Comparison of ENCODE assay signal across 13 mouse cellular contexts in the genomic region with DNA sequence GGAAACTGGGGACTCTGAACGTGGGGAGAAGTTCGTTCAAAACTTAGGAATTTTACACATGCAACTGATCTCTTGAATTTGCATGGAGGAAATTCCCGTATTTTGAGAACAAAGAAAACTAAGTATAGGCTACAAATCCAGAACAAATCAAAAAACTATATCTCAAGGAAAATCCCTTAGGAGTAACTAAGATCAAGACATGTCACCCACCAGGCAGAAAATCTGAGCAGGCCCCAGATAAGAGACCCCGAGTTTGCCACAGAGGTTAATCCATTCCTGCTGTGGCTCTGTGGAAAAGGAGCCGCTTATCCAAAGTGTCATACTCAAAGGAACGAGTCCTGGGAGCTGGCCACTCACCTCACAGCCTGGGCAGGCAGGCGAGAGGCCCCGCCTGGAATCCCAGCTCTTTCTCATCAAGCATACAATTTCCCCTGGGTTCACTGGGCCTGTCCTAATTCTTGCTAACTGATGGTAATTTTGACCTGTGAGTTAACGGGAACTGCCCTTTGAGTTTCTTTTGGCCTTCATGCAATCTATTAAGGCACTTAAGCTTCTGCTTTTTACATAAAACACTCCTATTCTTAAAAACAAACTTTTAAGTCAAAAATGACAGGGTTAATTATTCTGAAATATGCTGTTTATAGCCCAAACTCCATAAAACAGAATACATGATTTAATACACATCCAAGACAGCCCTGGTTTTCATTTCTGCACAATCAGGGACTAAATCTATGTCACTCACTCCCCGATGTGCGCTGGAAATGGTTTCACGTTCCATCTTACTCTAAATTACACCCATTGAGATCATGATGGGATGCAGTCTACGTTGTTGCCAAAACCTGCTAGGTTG.
DNase-seq lines count a peak whose midpoint lies in the region; ATAC-seq and TF ChIP-seq lines count a peak whose summit lies in the region.
"Had no signal": no experiment of that assay in that cellular context is flagged by ENCODE, and none has a peak within 500 bp of the region (broad histone marks: within the 10 kb centered on the region; RNA-seq: fewer than 3 reads in every experiment).

No protein-coding gene starts in this region.

- H3K9ac ChIP-seq in liver, adult 2 months (ENCODE audit: low read depth, low read length): no peak overlapping the region
- H3K9ac ChIP-seq in liver, embryonic 12.5 days: no peak overlapping the region
- H3K9ac ChIP-seq: embryonic facial prominence, embryonic 15.5 days; midbrain, embryonic 12.5 days had no signal

- H3K36me3 ChIP-seq in liver, adult 2 months (ENCODE audit: control insufficient read depth, insufficient read depth, low read length): no peaks in the 10 kb centered on the region
- H3K36me3 ChIP-seq in liver, embryonic 12.5 days: no peaks in the 10 kb centered on the region
- no peaks in the 10 kb centered on the region for H3K36me3 ChIP-seq in limb, embryonic 10.5 days
- H3K36me3 ChIP-seq: embryonic facial prominence, embryonic 15.5 days; midbrain, embryonic 12.5 days had no signal

- TF ChIP-seq CTCF in liver, adult 2 months (IDR thresholded peaks at IDR 0.05; ENCODE audit: low read depth, low read length): no peak

- peak overlapping the region; percentile 15; the same call in 1 of the 2 replicates for H3K27ac ChIP-seq in liver, adult 2 months (replicated peaks; ENCODE audit: insufficient read depth, low read depth, low read length)
- no peak overlapping the region for H3K27ac ChIP-seq in liver, embryonic 12.5 days
- H3K27ac ChIP-seq in limb, embryonic 10.5 days: peak overlapping the region; percentile 77
- H3K27ac ChIP-seq: midbrain, embryonic 12.5 days had no signal

- ATAC-seq in liver, embryonic 12.5 days: no peak
- ATAC-seq: Patski had no signal

- no peak overlapping the region for H3K4me3 ChIP-seq in liver, adult 2 months (ENCODE audit: insufficient read depth, low read depth, low read length)
- H3K4me3 ChIP-seq in liver, embryonic 12.5 days: no peak overlapping the region
- H3K4me3 ChIP-seq in limb, embryonic 10.5 days: no peak overlapping the region
- H3K4me3 ChIP-seq: embryonic facial prominence, embryonic 15.5 days; midbrain, embryonic 12.5 days had no signal

- no peaks in the 10 kb centered on the region for H3K79me2 ChIP-seq in liver, adult 2 months (ENCODE audit: control insufficient read depth, insufficient read depth, low read length)

- peaks cover 14% of the 10 kb centered on the region for H3K4me1 ChIP-seq in liver, adult 2 months (ENCODE audit: control insufficient read depth, insufficient read depth, low read length)
- no peaks in the 10 kb centered on the region for H3K4me1 ChIP-seq in liver, embryonic 12.5 days
- peaks cover 40% of the 10 kb centered on the region for H3K4me1 ChIP-seq in limb, embryonic 10.5 days

- no peaks in the 10 kb centered on the region for H3K27me3 ChIP-seq in liver, adult 2 months (ENCODE audit: control insufficient read depth, insufficient read depth, low read length)
- H3K27me3 ChIP-seq in liver, embryonic 12.5 days (replicated peaks): no peaks in the 10 kb centered on the region
- peaks cover 15% of the 10 kb centered on the region; the same call in 1 of the 2 replicates for H3K27me3 ChIP-seq in limb, embryonic 10.5 days (ENCODE audit: low read depth, poor library complexity, severe bottlenecking)
- H3K27me3 ChIP-seq: embryonic facial prominence, embryonic 15.5 days; midbrain, embryonic 12.5 days; Patski had no signal

- H3K9me3 ChIP-seq in liver, embryonic 12.5 days (replicated peaks): no peaks in the 10 kb centered on the region
- H3K9me3 ChIP-seq in limb, embryonic 10.5 days (replicated peaks): no peaks in the 10 kb centered on the region
- H3K9me3 ChIP-seq: embryonic facial prominence, embryonic 15.5 days; midbrain, embryonic 12.5 days had no signal

- DNase-seq in liver, adult 2 months (ENCODE audit: extremely low read depth, low read depth, low spot score): no peak
- DNase-seq in embryo, embryonic 11 days: peak; percentile 82
- peak; percentile 74 for DNase-seq in forelimb bud, embryonic 11.5 days (ENCODE audit: low read depth, low spot score)
- DNase-seq in limb, embryonic 10.5 days (ENCODE audit: low spot score): peak; percentile 78
- DNase-seq in testis, postnatal 14 days (ENCODE audit: low spot score): no peak
- no peak for DNase-seq in cerebellum, postnatal 14 days
- DNase-seq in spleen, postnatal 14 days (ENCODE audit: low spot score in 2 of 2): no peak
- DNase-seq: adrenal gland, postnatal 10 days; heart, postnatal 4 days had no signal

- H3K4me2 ChIP-seq in liver, embryonic 12.5 days: no peak overlapping the region
- H3K4me2 ChIP-seq: embryonic facial prominence, embryonic 15.5 days; midbrain, embryonic 12.5 days had no signal

- no peak for TF ChIP-seq POLR2A in liver, adult 2 months (IDR thresholded peaks at IDR 0.05; ENCODE audit: extremely low read depth, insufficient read depth, low read length)

- WGBS in liver, adult 2 months: 62% methylated on average over 13 of the region's 13 CpGs
- WGBS in liver, embryonic 12.5 days (ENCODE audit: insufficient replicate concordance): 52% methylated on average over 13 of the region's 13 CpGs
- 11% methylated on average over 13 of the region's 13 CpGs for WGBS in limb, embryonic 10.5 days

Comparison
In these comparisons a context has a peak if more than half of its experiments do, and no peak if none do; other contexts are left out.
1. DNase-seq: peak in embryo, embryonic 11 days (single experiment), forelimb bud, embryonic 11.5 days (single experiment) and limb, embryonic 10.5 days (single experiment); none in liver, adult 2 months (single experiment), testis, postnatal 14 days (single experiment), cerebellum, postnatal 14 days (0 of 2) and spleen, postnatal 14 days (0 of 2).